Mouse (Mus musculus): ENCODE results near the gene Cdh23. TPM values are rescaled to one million over a fixed set of nuclear protein-coding genes. Genes with fewer than 3 reads are reported as not detected.

Gene Cdh23
- polyA plus RNA-seq, 1 experiment from 2014 or later = 2.0 TPM

- under 1% methylated on average over 37 of the region's 37 CpGs for WGBS
- H3K9me3 ChIP-seq (replicated peaks; ENCODE audit: control insufficient read depth, low read length) = no peaks in the 10 kb centered on the region
- H3K9ac ChIP-seq (ENCODE audit: low read length) = no peak within 1 kb of the TSS
- H3K27me3 ChIP-seq (replicated peaks; ENCODE audit: control insufficient read depth, insufficient read depth, low read length) = peaks cover 11% of the 10 kb centered on the region
- no peak within 1 kb of the TSS for H3K27ac ChIP-seq (ENCODE audit: low read depth, low read length)
- H3K4me2 ChIP-seq (ENCODE audit: low read length) = peak within 1 kb of the TSS; percentile 43
- peaks cover 23% of the 10 kb centered on the region for H3K4me1 ChIP-seq (ENCODE audit: control insufficient read depth, insufficient read depth, low read length)
- ATAC-seq (peak; percentile 40), DNase-seq (ENCODE audit: low spot score) (peak; percentile 59)
- H3K36me3 ChIP-seq (ENCODE audit: control insufficient read depth, insufficient read depth, low read length) = no peaks in the 10 kb centered on the region
- peak within 1 kb of the TSS; percentile 13 for H3K4me3 ChIP-seq (ENCODE audit: low read depth, low read length)
Measured at GRCm38 (mm10) chr10:60346701-60347405, 349.4 kb downstream of the Cdh23 start, which contains the start of gene Vsir. Vsir (plus strand) TSS chr10:60346851.

GRCm38 (mm10) chr10:60346056-60346455 lies 350.2 kb downstream of the Cdh23 start:
- Histone ChIP-seq H3K27me3 (replicated peaks; ENCODE audit: control insufficient read depth, insufficient read depth, low read length) (peaks cover 11% of the 10 kb centered on the region), H3K4me1 (ENCODE audit: control insufficient read depth, insufficient read depth, low read length) (peaks cover 17% of the 10 kb centered on the region), H3K4me2 (ENCODE audit: low read length) (peak overlapping the region; percentile 43; the same call in 1 of the 2 replicates), H3K9me3 (replicated peaks; ENCODE audit: control insufficient read depth, low read length) (no peaks in the 10 kb centered on the region), H3K27ac (ENCODE audit: low read depth, low read length) (no peak overlapping the region), H3K36me3 (ENCODE audit: control insufficient read depth, insufficient read depth, low read length) (no peaks in the 10 kb centered on the region), H3K4me3 (ENCODE audit: low read depth, low read length) (no peak overlapping the region), H3K9ac (ENCODE audit: low read length) (no peak overlapping the region)
- 91% methylated on average over 4 of the region's 4 CpGs for WGBS
- ATAC-seq = no peak
- DNase-seq (ENCODE audit: low spot score) = no peak

GRCm38 (mm10) chr10:60344111-60344510 lies 352.2 kb downstream of the Cdh23 start:
- Histone ChIP-seq H3K4me2 (ENCODE audit: low read length) (no peak overlapping the region), H3K4me3 (ENCODE audit: low read depth, low read length) (no peak overlapping the region), H3K9ac (ENCODE audit: low read length) (no peak overlapping the region), H3K27me3 (replicated peaks; ENCODE audit: control insufficient read depth, insufficient read depth, low read length) (peaks cover 11% of the 10 kb centered on the region), H3K27ac (ENCODE audit: low read depth, low read length) (no peak overlapping the region), H3K9me3 (replicated peaks; ENCODE audit: control insufficient read depth, low read length) (no peaks in the 10 kb centered on the region), H3K4me1 (ENCODE audit: control insufficient read depth, insufficient read depth, low read length) (peaks cover 14% of the 10 kb centered on the region), H3K36me3 (ENCODE audit: control insufficient read depth, insufficient read depth, low read length) (no peaks in the 10 kb centered on the region)
- WGBS = 82% methylated on average over 3 of the region's 3 CpGs
- DNase-seq (ENCODE audit: low spot score) = no peak
- no peak for ATAC-seq

- no peak for ATAC-seq
- 80% methylated on average over 9 of the region's 9 CpGs for WGBS
Measured at GRCm38 (mm10) chr10:60341528-60341927, 354.8 kb downstream of the Cdh23 start.

GRCm38 (mm10) chr10:60335021-60335420 lies 361.3 kb downstream of the Cdh23 start:
- H3K4me3 ChIP-seq (ENCODE audit: low read depth, low read length) = no peak overlapping the region
- no peak overlapping the region for H3K27ac ChIP-seq (ENCODE audit: low read depth, low read length)
- WGBS = 92% methylated on average over 4 of the region's 4 CpGs
- no peaks in the 10 kb centered on the region for H3K4me1 ChIP-seq (ENCODE audit: control insufficient read depth, insufficient read depth, low read length)
- no peak overlapping the region for H3K9ac ChIP-seq (ENCODE audit: low read length)
- no peaks in the 10 kb centered on the region for H3K36me3 ChIP-seq (ENCODE audit: control insufficient read depth, insufficient read depth, low read length)
- ATAC-seq = no peak
- DNase-seq (ENCODE audit: low spot score) = no peak
- H3K4me2 ChIP-seq (ENCODE audit: low read length) = no peak overlapping the region
- no peaks in the 10 kb centered on the region for H3K9me3 ChIP-seq (replicated peaks; ENCODE audit: control insufficient read depth, low read length)
- H3K27me3 ChIP-seq (replicated peaks; ENCODE audit: control insufficient read depth, insufficient read depth, low read length) = no peaks in the 10 kb centered on the region

More at GRCm38 (mm10) chr10:60341528-60341927, 354.8 kb downstream of the Cdh23 start:
- H3K9ac ChIP-seq (ENCODE audit: low read length) = no peak overlapping the region
- H3K27ac ChIP-seq (ENCODE audit: low read depth, low read length) = no peak overlapping the region
- no peaks in the 10 kb centered on the region for H3K9me3 ChIP-seq (replicated peaks; ENCODE audit: control insufficient read depth, low read length)
- DNase-seq (ENCODE audit: low spot score) = no peak
- peaks cover 10% of the 10 kb centered on the region; the same call in 1 of the 2 replicates for H3K4me1 ChIP-seq (ENCODE audit: control insufficient read depth, insufficient read depth, low read length)
- no peak overlapping the region for H3K4me3 ChIP-seq (ENCODE audit: low read depth, low read length)
- H3K27me3 ChIP-seq (replicated peaks; ENCODE audit: control insufficient read depth, insufficient read depth, low read length) = peaks cover 4% of the 10 kb centered on the region; the same call in 1 of the 2 replicates
- H3K4me2 ChIP-seq (ENCODE audit: low read length) = no peak overlapping the region
- H3K36me3 ChIP-seq (ENCODE audit: control insufficient read depth, insufficient read depth, low read length) = no peaks in the 10 kb centered on the region

DNA sequence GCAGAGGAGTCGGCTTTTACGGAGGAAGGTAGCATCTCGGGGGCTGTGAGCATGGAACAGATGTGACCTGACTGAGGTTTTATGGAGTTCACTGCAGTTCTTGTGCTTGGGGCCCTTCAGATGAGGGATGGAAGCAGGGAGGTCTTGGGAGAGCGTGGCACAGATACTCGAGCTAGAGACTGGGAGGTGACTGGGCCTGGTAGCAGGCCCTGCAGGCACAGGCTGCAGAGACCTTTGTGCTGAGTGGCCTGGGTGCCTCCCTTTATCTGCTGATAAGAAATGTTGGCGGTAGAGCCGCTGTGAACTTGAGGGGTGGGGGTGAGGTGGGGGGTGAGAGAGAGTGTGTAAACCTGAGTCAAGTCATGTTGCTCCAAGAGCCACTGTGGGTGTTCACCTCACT lies 361.7 kb downstream of the Cdh23 start:
- Histone ChIP-seq H3K4me3 (ENCODE audit: low read depth, low read length) (no peak overlapping the region), H3K9me3 (replicated peaks; ENCODE audit: control insufficient read depth, low read length) (no peaks in the 10 kb centered on the region), H3K4me1 (ENCODE audit: control insufficient read depth, insufficient read depth, low read length) (no peaks in the 10 kb centered on the region), H3K27me3 (replicated peaks; ENCODE audit: control insufficient read depth, insufficient read depth, low read length) (no peaks in the 10 kb centered on the region), H3K36me3 (ENCODE audit: control insufficient read depth, insufficient read depth, low read length) (no peaks in the 10 kb centered on the region), H3K4me2 (ENCODE audit: low read length) (no peak overlapping the region), H3K27ac (ENCODE audit: low read depth, low read length) (no peak overlapping the region), H3K9ac (ENCODE audit: low read length) (no peak overlapping the region)
- ATAC-seq (no peak), DNase-seq (ENCODE audit: low spot score) (no peak)
- 83% methylated on average over 7 of the region's 7 CpGs for WGBS

DNA sequence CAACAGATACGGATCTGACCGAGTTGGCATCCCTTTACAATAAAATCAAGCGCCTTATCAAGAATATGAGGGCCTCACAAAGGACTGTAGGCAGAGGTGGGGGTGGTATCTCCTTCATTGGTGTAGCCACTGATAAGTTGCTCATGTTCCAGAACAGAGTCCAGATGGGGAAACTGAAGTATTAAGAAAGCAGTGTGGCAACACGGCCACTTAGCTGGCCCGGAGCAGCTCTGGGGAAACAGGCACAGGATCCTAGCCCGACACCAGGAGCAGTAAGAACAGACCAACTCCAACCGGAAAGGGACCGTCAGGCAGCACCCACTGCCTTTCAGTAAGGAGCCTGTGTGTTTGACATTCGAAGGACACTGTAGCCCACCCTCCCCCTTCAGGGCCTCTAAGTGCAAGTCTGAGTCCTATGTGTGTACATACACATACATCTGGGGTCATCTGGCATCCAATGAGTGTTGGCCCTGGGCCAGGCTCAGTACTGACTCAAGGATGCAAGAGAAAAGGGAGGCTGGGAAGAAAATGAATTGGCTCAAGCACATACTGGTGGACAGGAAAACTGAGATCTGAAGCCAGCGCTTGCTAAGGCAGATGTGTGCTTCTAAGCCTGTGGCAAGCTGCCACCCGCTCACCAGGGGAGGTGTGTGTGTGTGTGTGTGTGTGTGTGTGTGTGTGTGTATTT lies 367.2 kb downstream of the Cdh23 start:
- Histone ChIP-seq H3K27ac (ENCODE audit: low read depth, low read length) (no peak overlapping the region), H3K4me1 (ENCODE audit: control insufficient read depth, insufficient read depth, low read length) (no peaks in the 10 kb centered on the region), H3K4me3 (ENCODE audit: low read depth, low read length) (no peak overlapping the region), H3K4me2 (ENCODE audit: low read length) (no peak overlapping the region), H3K9ac (ENCODE audit: low read length) (no peak overlapping the region), H3K27me3 (replicated peaks; ENCODE audit: control insufficient read depth, insufficient read depth, low read length) (no peaks in the 10 kb centered on the region), H3K9me3 (replicated peaks; ENCODE audit: control insufficient read depth, low read length) (no peaks in the 10 kb centered on the region), H3K36me3 (ENCODE audit: control insufficient read depth, insufficient read depth, low read length) (no peaks in the 10 kb centered on the region)
- DNase-seq (ENCODE audit: low spot score) = peak; percentile 25
- no peak for ATAC-seq
- 88% methylated on average over 11 of the region's 11 CpGs for WGBS

GRCm38 (mm10) chr10:60316166-60316565 lies 380.1 kb downstream of the Cdh23 start:
- no peaks in the 10 kb centered on the region for H3K36me3 ChIP-seq (ENCODE audit: control insufficient read depth, insufficient read depth, low read length)
- DNase-seq (ENCODE audit: low spot score) = no peak
- no peak for ATAC-seq
- no peak overlapping the region for H3K4me3 ChIP-seq (ENCODE audit: low read depth, low read length)
- H3K27ac ChIP-seq (ENCODE audit: low read depth, low read length) = no peak overlapping the region
- no peak overlapping the region for H3K4me2 ChIP-seq (ENCODE audit: low read length)
- H3K9me3 ChIP-seq (replicated peaks; ENCODE audit: control insufficient read depth, low read length) = no peaks in the 10 kb centered on the region
- WGBS = 86% methylated on average over 4 of the region's 4 CpGs
- H3K9ac ChIP-seq (ENCODE audit: low read length) = no peak overlapping the region
- H3K4me1 ChIP-seq (ENCODE audit: control insufficient read depth, insufficient read depth, low read length) = no peaks in the 10 kb centered on the region
- no peaks in the 10 kb centered on the region for H3K27me3 ChIP-seq (replicated peaks; ENCODE audit: control insufficient read depth, insufficient read depth, low read length)

GRCm38 (mm10) chr10:60313606-60314005 lies 382.7 kb downstream of the Cdh23 start:
- no peak for DNase-seq (ENCODE audit: low spot score)
- Histone ChIP-seq H3K9ac (ENCODE audit: low read length) (no peak overlapping the region), H3K4me3 (ENCODE audit: low read depth, low read length) (no peak overlapping the region), H3K36me3 (ENCODE audit: control insufficient read depth, insufficient read depth, low read length) (no peaks in the 10 kb centered on the region), H3K27me3 (replicated peaks; ENCODE audit: control insufficient read depth, insufficient read depth, low read length) (no peaks in the 10 kb centered on the region), H3K4me2 (ENCODE audit: low read length) (no peak overlapping the region), H3K9me3 (replicated peaks; ENCODE audit: control insufficient read depth, low read length) (no peaks in the 10 kb centered on the region), H3K4me1 (ENCODE audit: control insufficient read depth, insufficient read depth, low read length) (no peaks in the 10 kb centered on the region), H3K27ac (ENCODE audit: low read depth, low read length) (no peak overlapping the region)
- 92% methylated on average over 5 of the region's 5 CpGs for WGBS
- ATAC-seq = no peak
